Mouse (Mus musculus): Measurements from ENCODE around the gene Cybc1. TPM values are rescaled to one million over a fixed set of nuclear protein-coding genes. Genes with fewer than 3 reads are reported as not detected.

The Cybc1 gene
- polyA plus RNA-seq (2015; fragmentation: Nextera tagmentation; extraction: Ambion mirVana) = 20.2 and 21.1 TPM in 2 replicates

GRCm38 (mm10) chr11:121229018-121229439 lies at the start of gene Cybc1:
Cybc1 (minus strand) TSS chr11:121229322.
- H3K4me2 ChIP-seq (ENCODE audit: low read depth, low read length) = peak within 1 kb of the TSS; percentile 74
- H3K27ac ChIP-seq (ENCODE audit: low read length) = peak within 1 kb of the TSS; percentile 83
- peak within 1 kb of the TSS; percentile 73 for H3K4me3 ChIP-seq (ENCODE audit: low read depth, low read length)
- WGBS (ENCODE audit: insufficient replicate concordance) = under 1% methylated on average over 23 of the region's 23 CpGs
- peak; percentile 90 for ATAC-seq (ENCODE audit: low read depth)
- H3K9me3 ChIP-seq (replicated peaks; ENCODE audit: control insufficient read depth, low read length) = no peaks in the 10 kb centered on the region
- H3K36me3 ChIP-seq (ENCODE audit: control insufficient read depth, insufficient read depth) = peaks cover 17% of the 10 kb centered on the region
- H3K9ac ChIP-seq (ENCODE audit: low read depth, low read length) = peak within 1 kb of the TSS; percentile 77
- no peaks in the 10 kb centered on the region for H3K27me3 ChIP-seq (ENCODE audit: control insufficient read depth, insufficient read depth, low read depth, low read length)
- H3K4me1 ChIP-seq (ENCODE audit: control insufficient read depth, low read depth, low read length) = peaks cover 38% of the 10 kb centered on the region

DNA sequence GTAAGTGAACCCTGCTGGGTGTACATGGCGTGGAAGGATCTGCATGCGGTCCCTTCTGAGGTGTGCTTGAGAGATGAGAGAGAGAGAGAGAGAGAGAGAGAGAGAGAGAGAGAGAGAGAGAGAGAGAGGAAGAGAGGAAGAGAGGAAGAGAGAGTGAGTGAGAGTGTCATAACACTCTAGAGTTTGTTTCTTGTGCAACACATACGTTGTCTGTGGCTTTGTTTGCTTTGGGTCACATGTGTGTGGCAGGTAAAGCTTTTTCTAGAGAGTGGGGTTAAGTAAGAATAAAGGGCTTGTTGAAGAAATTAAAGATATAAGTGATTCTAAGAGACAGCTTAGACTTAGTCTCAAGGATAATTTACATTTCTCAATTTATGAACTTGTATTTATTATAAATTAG lies 48.9 kb upstream of the Cybc1 start:
- Histone ChIP-seq H3K27ac (ENCODE audit: low read length) (no peak overlapping the region), H3K4me1 (ENCODE audit: control insufficient read depth, low read depth, low read length) (peaks cover 10% of the 10 kb centered on the region), H3K9me3 (replicated peaks; ENCODE audit: control insufficient read depth, low read length) (no peaks in the 10 kb centered on the region), H3K36me3 (ENCODE audit: control insufficient read depth, insufficient read depth) (no peaks in the 10 kb centered on the region; the same call in 1 of the 2 replicates), H3K27me3 (ENCODE audit: control insufficient read depth, insufficient read depth, low read depth, low read length) (no peaks in the 10 kb centered on the region), H3K4me2 (ENCODE audit: low read depth, low read length) (no peak overlapping the region), H3K9ac (ENCODE audit: low read depth, low read length) (no peak overlapping the region), H3K4me3 (ENCODE audit: low read depth, low read length) (no peak overlapping the region)
- ATAC-seq (ENCODE audit: low read depth) = no peak
- 76% methylated on average over 3 of the region's 3 CpGs for WGBS (ENCODE audit: insufficient replicate concordance)

- no peaks in the 10 kb centered on the region for H3K9me3 ChIP-seq (replicated peaks; ENCODE audit: control insufficient read depth, low read length)
- H3K27ac ChIP-seq (ENCODE audit: low read length) = no peak overlapping the region
- peaks cover 7% of the 10 kb centered on the region for H3K4me1 ChIP-seq (ENCODE audit: control insufficient read depth, low read depth, low read length)
- no peak overlapping the region for H3K4me2 ChIP-seq (ENCODE audit: low read depth, low read length)
- H3K36me3 ChIP-seq (ENCODE audit: control insufficient read depth, insufficient read depth) = no peaks in the 10 kb centered on the region; the same call in 1 of the 2 replicates
- WGBS (ENCODE audit: insufficient replicate concordance) = 80% methylated on average over 8 of the region's 8 CpGs
- H3K9ac ChIP-seq (ENCODE audit: low read depth, low read length) = no peak overlapping the region
- ATAC-seq (ENCODE audit: low read depth) = no peak
- no peak overlapping the region for H3K4me3 ChIP-seq (ENCODE audit: low read depth, low read length)
- no peaks in the 10 kb centered on the region for H3K27me3 ChIP-seq (ENCODE audit: control insufficient read depth, insufficient read depth, low read depth, low read length)
Measured at GRCm38 (mm10) chr11:121277516-121277915, 48.4 kb upstream of the Cybc1 start.

DNA sequence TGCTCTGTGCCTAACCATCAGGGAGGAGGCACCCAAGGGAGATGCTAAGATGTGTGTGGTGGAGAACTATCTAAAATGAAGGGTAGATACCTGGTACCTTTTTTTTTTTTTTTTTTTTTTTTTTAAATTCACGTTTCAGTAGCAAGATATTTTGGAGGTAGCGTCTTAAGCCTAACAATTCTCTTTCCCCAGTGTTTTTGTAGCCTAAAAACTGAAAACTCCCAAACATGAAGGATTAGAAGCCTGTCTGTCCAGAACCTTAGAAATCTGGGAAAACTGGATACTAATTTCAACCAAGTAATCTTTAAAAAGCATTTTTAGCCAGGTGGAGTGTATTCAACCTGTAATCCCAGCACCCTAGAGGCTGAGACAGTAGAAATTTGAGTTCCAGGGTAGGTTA lies 32.0 kb upstream of the Cybc1 start:
- H3K4me3 ChIP-seq (ENCODE audit: low read depth, low read length) = peak overlapping the region; percentile 95
- H3K27me3 ChIP-seq (ENCODE audit: control insufficient read depth, insufficient read depth, low read depth, low read length) = no peaks in the 10 kb centered on the region
- H3K4me1 ChIP-seq (ENCODE audit: control insufficient read depth, low read depth, low read length) = peaks cover 25% of the 10 kb centered on the region
- H3K9me3 ChIP-seq (replicated peaks; ENCODE audit: control insufficient read depth, low read length) = no peaks in the 10 kb centered on the region
- H3K36me3 ChIP-seq (ENCODE audit: control insufficient read depth, insufficient read depth) = peaks cover 17% of the 10 kb centered on the region
- ATAC-seq (ENCODE audit: low read depth) = no peak
- peak overlapping the region; percentile 96 for H3K9ac ChIP-seq (ENCODE audit: low read depth, low read length)
- WGBS (ENCODE audit: insufficient replicate concordance) = 38% methylated on average over 2 of the region's 2 CpGs
- H3K4me2 ChIP-seq (ENCODE audit: low read depth, low read length) = peak overlapping the region; percentile 88
- H3K27ac ChIP-seq (ENCODE audit: low read length) = peak overlapping the region; percentile 82

GRCm38 (mm10) chr11:121260211-121260906 lies 31.2 kb upstream of the Cybc1 start:
- H3K9ac ChIP-seq (ENCODE audit: low read depth, low read length) = peak overlapping the region; percentile 96
- peaks cover 24% of the 10 kb centered on the region for H3K36me3 ChIP-seq (ENCODE audit: control insufficient read depth, insufficient read depth)
- ATAC-seq (ENCODE audit: low read depth) = peak; percentile 38
- no peaks in the 10 kb centered on the region for H3K9me3 ChIP-seq (replicated peaks; ENCODE audit: control insufficient read depth, low read length)
- peak overlapping the region; percentile 88 for H3K4me2 ChIP-seq (ENCODE audit: low read depth, low read length)
- peak overlapping the region; percentile 82 for H3K27ac ChIP-seq (ENCODE audit: low read length)
- peak overlapping the region; percentile 95 for H3K4me3 ChIP-seq (ENCODE audit: low read depth, low read length)
- under 1% methylated on average over 60 of the region's 60 CpGs for WGBS (ENCODE audit: insufficient replicate concordance)
- no peaks in the 10 kb centered on the region for H3K27me3 ChIP-seq (ENCODE audit: control insufficient read depth, insufficient read depth, low read depth, low read length)
- H3K4me1 ChIP-seq (ENCODE audit: control insufficient read depth, low read depth, low read length) = peaks cover 25% of the 10 kb centered on the region

DNA sequence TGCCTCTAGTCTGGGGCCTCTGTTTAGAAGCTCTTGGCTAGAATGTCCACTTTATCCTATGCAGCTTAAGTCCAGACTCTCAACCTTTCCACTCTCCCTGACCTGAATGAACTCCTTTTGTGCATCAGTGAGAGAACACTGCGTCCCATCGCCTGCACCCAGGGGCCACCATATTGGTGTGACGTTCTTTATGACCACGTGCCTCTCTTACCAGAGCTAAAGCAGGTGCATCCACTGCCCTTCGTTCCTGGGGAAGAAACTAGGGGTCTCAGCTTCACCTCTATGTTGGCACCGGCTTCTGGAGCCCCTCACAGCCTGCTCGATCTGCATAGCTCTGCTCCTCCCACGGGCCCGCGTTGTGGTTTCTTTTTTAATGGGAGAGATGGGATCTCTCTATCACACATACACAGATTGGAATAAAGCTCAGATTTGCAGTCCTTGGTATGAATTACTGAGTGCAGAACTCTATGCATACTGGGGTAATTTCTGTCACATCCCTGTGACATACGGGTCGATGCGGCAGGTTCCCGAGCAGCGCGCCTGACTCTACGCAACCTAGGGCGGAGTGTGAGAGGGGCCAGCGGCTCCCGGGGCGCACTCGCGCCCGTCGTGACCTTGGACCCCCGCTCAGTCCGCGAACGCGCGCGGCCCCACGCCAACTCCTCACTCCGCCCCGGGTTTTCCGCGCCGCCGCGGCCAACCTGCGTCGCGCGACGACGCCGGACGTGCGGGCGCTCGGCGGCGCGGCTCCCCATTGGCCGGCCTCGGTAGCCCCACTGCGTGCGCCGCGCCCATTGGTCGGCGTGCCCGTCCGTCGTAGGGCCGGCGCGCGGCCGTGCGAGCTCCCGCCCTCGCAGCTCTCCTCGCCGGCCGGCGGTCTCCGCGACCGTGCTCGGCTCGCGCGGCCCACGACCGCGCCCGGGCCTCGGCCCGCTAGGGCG lies 30.3 kb upstream of the Cybc1 start, which contains the start of gene Foxk2:
Foxk2 (plus strand) TSS at position 831 of the 941 bp plus-strand sequence.
- under 1% methylated on average over 91 of the region's 91 CpGs for WGBS (ENCODE audit: insufficient replicate concordance)
- peak within 1 kb of the TSS; percentile 96 for H3K9ac ChIP-seq (ENCODE audit: low read depth, low read length)
- no peaks in the 10 kb centered on the region for H3K27me3 ChIP-seq (ENCODE audit: control insufficient read depth, insufficient read depth, low read depth, low read length)
- peak within 1 kb of the TSS; percentile 90 for H3K4me2 ChIP-seq (ENCODE audit: low read depth, low read length)
- ATAC-seq (ENCODE audit: low read depth) = peak; percentile 98
- H3K9me3 ChIP-seq (replicated peaks; ENCODE audit: control insufficient read depth, low read length) = no peaks in the 10 kb centered on the region
- peak within 1 kb of the TSS; percentile 95 for H3K4me3 ChIP-seq (ENCODE audit: low read depth, low read length)
- peaks cover 32% of the 10 kb centered on the region for H3K36me3 ChIP-seq (ENCODE audit: control insufficient read depth, insufficient read depth)
- H3K27ac ChIP-seq (ENCODE audit: low read length) = peak within 1 kb of the TSS; percentile 83
- H3K4me1 ChIP-seq (ENCODE audit: control insufficient read depth, low read depth, low read length) = peaks cover 25% of the 10 kb centered on the region

DNA sequence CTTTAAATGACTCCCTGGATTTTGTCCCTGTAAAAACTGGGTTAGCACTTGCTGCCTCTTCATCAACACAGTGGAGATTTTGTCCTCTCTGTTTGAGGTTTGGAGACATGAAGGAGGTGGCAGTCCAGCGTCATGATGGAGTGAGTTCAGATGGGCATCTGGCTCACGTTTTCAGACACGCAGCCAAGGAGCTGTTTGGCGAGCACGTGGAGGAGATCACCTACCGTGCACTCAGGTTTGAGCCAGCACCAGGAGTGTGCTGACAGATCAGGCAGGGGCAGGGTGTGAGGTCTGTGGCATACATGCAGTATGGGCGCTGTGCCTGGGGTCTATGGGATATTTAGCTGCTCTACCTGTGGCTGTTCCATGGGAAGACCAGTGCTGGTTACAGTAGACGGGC lies 21.1 kb upstream of the Cybc1 start:
- H3K27me3 ChIP-seq (ENCODE audit: control insufficient read depth, insufficient read depth, low read depth, low read length) = no peaks in the 10 kb centered on the region
- H3K36me3 ChIP-seq (ENCODE audit: control insufficient read depth, insufficient read depth) = peaks cover 99% of the 10 kb centered on the region
- no peak for ATAC-seq (ENCODE audit: low read depth)
- H3K9ac ChIP-seq (ENCODE audit: low read depth, low read length) = no peak overlapping the region
- H3K9me3 ChIP-seq (replicated peaks; ENCODE audit: control insufficient read depth, low read length) = no peaks in the 10 kb centered on the region
- no peak overlapping the region for H3K27ac ChIP-seq (ENCODE audit: low read length)
- no peak overlapping the region for H3K4me2 ChIP-seq (ENCODE audit: low read depth, low read length)
- no peak overlapping the region for H3K4me3 ChIP-seq (ENCODE audit: low read depth, low read length)
- no peaks in the 10 kb centered on the region for H3K4me1 ChIP-seq (ENCODE audit: control insufficient read depth, low read depth, low read length)
- 92% methylated on average over 8 of the region's 8 CpGs for WGBS (ENCODE audit: insufficient replicate concordance)

- WGBS (ENCODE audit: insufficient replicate concordance) = 21% methylated on average over 2 of the region's 2 CpGs
- H3K36me3 ChIP-seq (ENCODE audit: control insufficient read depth, insufficient read depth) = peaks cover 42% of the 10 kb centered on the region
- ATAC-seq (ENCODE audit: low read depth) = peak; percentile 33
- H3K4me1 ChIP-seq (ENCODE audit: control insufficient read depth, low read depth, low read length) = peaks cover 29% of the 10 kb centered on the region
- peak overlapping the region; percentile 78 for H3K9ac ChIP-seq (ENCODE audit: low read depth, low read length)
- H3K4me2 ChIP-seq (ENCODE audit: low read depth, low read length) = peak overlapping the region; percentile 78
- H3K4me3 ChIP-seq (ENCODE audit: low read depth, low read length) = peak overlapping the region; percentile 74
- no peaks in the 10 kb centered on the region for H3K9me3 ChIP-seq (replicated peaks; ENCODE audit: control insufficient read depth, low read length)
- H3K27me3 ChIP-seq (ENCODE audit: control insufficient read depth, insufficient read depth, low read depth, low read length) = no peaks in the 10 kb centered on the region
- H3K27ac ChIP-seq (ENCODE audit: low read length) = peak overlapping the region; percentile 96
Measured at GRCm38 (mm10) chr11:121239669-121240068, 10.5 kb upstream of the Cybc1 start.
